Mouse (Mus musculus): ENCODE measurements around the gene Arg2. TPM values are rescaled to one million over a fixed set of nuclear protein-coding genes. Genes with fewer than 3 reads are reported as not detected.

Arg2 gene
- total and polyA plus RNA-seq, 2 experiments from 2014 or later: 3.0 TPM; not detected in 1

- no peak for DNase-seq (ENCODE audit: low spot score)
- Histone ChIP-seq H3K4me3 (ENCODE audit: low read depth, low read length) (no peak overlapping the region), H3K36me3 (replicated peaks; ENCODE audit: control insufficient read depth, insufficient read depth, low read length) (no peaks in the 10 kb centered on the region), H3K27me3 (ENCODE audit: control insufficient read depth, insufficient read depth, low read length) (no peaks in the 10 kb centered on the region), H3K9me3 (replicated peaks; ENCODE audit: control insufficient read depth, low read length) (no peaks in the 10 kb centered on the region), H3K4me2 (ENCODE audit: low read depth, low read length) (no peak overlapping the region), H3K4me1 (ENCODE audit: control insufficient read depth, insufficient read depth) (no peaks in the 10 kb centered on the region), H3K27ac (ENCODE audit: low read depth) (no peak overlapping the region), H3K9ac (replicated peaks; ENCODE audit: low read depth, low read length) (no peak overlapping the region)
- TF ChIP-seq CTCF (IDR thresholded peaks at IDR 0.05; ENCODE audit: low read depth) (no peak), EP300 (IDR thresholded peaks at IDR 0.05; ENCODE audit: low read depth) (no peak)
- WGBS: 84% methylated on average over 2 of the region's 2 CpGs
- no peak for ATAC-seq (ENCODE audit: insufficient read depth, low read depth)
These were observed 10.2 kb downstream of the Arg2 start for GRCm38 (mm10) chr12:79140811-79141210.

- Histone ChIP-seq H3K9me3 (replicated peaks; ENCODE audit: control insufficient read depth, low read length) (no peaks in the 10 kb centered on the region), H3K36me3 (replicated peaks; ENCODE audit: control insufficient read depth, insufficient read depth, low read length) (no peaks in the 10 kb centered on the region), H3K9ac (replicated peaks; ENCODE audit: low read depth, low read length) (no peak overlapping the region), H3K27ac (ENCODE audit: low read depth) (no peak overlapping the region), H3K4me3 (ENCODE audit: low read depth, low read length) (no peak overlapping the region), H3K4me1 (ENCODE audit: control insufficient read depth, insufficient read depth) (no peaks in the 10 kb centered on the region), H3K27me3 (ENCODE audit: control insufficient read depth, insufficient read depth, low read length) (no peaks in the 10 kb centered on the region), H3K4me2 (ENCODE audit: low read depth, low read length) (no peak overlapping the region)
- DNase-seq (ENCODE audit: low spot score): no peak
- TF ChIP-seq EP300 (IDR thresholded peaks at IDR 0.05; ENCODE audit: low read depth): no peak
- no peak for TF ChIP-seq CTCF (IDR thresholded peaks at IDR 0.05; ENCODE audit: low read depth)
- no peak for ATAC-seq (ENCODE audit: insufficient read depth, low read depth)
These were observed 10.8 kb downstream of the Arg2 start for GRCm38 (mm10) chr12:79141384-79141783.

GRCm38 (mm10) chr12:79149653-79150052 is 19.1 kb downstream of the Arg2 start:
- no peak for TF ChIP-seq CTCF (IDR thresholded peaks at IDR 0.05; ENCODE audit: low read depth)
- no peak for TF ChIP-seq EP300 (IDR thresholded peaks at IDR 0.05; ENCODE audit: low read depth)
- Histone ChIP-seq H3K27ac (ENCODE audit: low read depth) (no peak overlapping the region), H3K9me3 (replicated peaks; ENCODE audit: control insufficient read depth, low read length) (no peaks in the 10 kb centered on the region), H3K4me3 (ENCODE audit: low read depth, low read length) (no peak overlapping the region), H3K27me3 (ENCODE audit: control insufficient read depth, insufficient read depth, low read length) (no peaks in the 10 kb centered on the region), H3K36me3 (replicated peaks; ENCODE audit: control insufficient read depth, insufficient read depth, low read length) (peaks cover 7% of the 10 kb centered on the region), H3K4me1 (ENCODE audit: control insufficient read depth, insufficient read depth) (no peaks in the 10 kb centered on the region), H3K4me2 (ENCODE audit: low read depth, low read length) (no peak overlapping the region), H3K9ac (replicated peaks; ENCODE audit: low read depth, low read length) (no peak overlapping the region)
- DNase-seq (ENCODE audit: low spot score) (no peak), ATAC-seq (ENCODE audit: insufficient read depth, low read depth) (no peak)
- WGBS: 92% methylated on average over 6 of the region's 6 CpGs

GRCm38 (mm10) chr12:79162876-79163275 is 32.3 kb downstream of the Arg2 start:
- Histone ChIP-seq H3K4me2 (ENCODE audit: low read depth, low read length) (no peak overlapping the region), H3K4me1 (ENCODE audit: control insufficient read depth, insufficient read depth) (no peaks in the 10 kb centered on the region), H3K27ac (ENCODE audit: low read depth) (no peak overlapping the region), H3K36me3 (replicated peaks; ENCODE audit: control insufficient read depth, insufficient read depth, low read length) (peaks cover 69% of the 10 kb centered on the region), H3K9ac (replicated peaks; ENCODE audit: low read depth, low read length) (no peak overlapping the region), H3K27me3 (ENCODE audit: control insufficient read depth, insufficient read depth, low read length) (no peaks in the 10 kb centered on the region), H3K4me3 (ENCODE audit: low read depth, low read length) (no peak overlapping the region), H3K9me3 (replicated peaks; ENCODE audit: control insufficient read depth, low read length) (no peaks in the 10 kb centered on the region)
- no peak for TF ChIP-seq EP300 (IDR thresholded peaks at IDR 0.05; ENCODE audit: low read depth)
- TF ChIP-seq CTCF (IDR thresholded peaks at IDR 0.05; ENCODE audit: low read depth): no peak
- 93% methylated on average over 3 of the region's 3 CpGs for WGBS
- no peak for ATAC-seq (ENCODE audit: insufficient read depth, low read depth)
- DNase-seq (ENCODE audit: low spot score): no peak

GRCm38 (mm10) chr12:79169173-79169572 is 38.6 kb downstream of the Arg2 start:
- Histone ChIP-seq H3K9ac (replicated peaks; ENCODE audit: low read depth, low read length) (no peak overlapping the region), H3K27me3 (ENCODE audit: control insufficient read depth, insufficient read depth, low read length) (no peaks in the 10 kb centered on the region), H3K9me3 (replicated peaks; ENCODE audit: control insufficient read depth, low read length) (no peaks in the 10 kb centered on the region), H3K4me1 (ENCODE audit: control insufficient read depth, insufficient read depth) (peaks cover 6% of the 10 kb centered on the region; the same call in 1 of the 2 replicates), H3K4me2 (ENCODE audit: low read depth, low read length) (no peak overlapping the region), H3K27ac (ENCODE audit: low read depth) (no peak overlapping the region), H3K4me3 (ENCODE audit: low read depth, low read length) (no peak overlapping the region), H3K36me3 (replicated peaks; ENCODE audit: control insufficient read depth, insufficient read depth, low read length) (peaks cover 16% of the 10 kb centered on the region)
- DNase-seq (ENCODE audit: low spot score): no peak
- TF ChIP-seq EP300 (IDR thresholded peaks at IDR 0.05; ENCODE audit: low read depth): no peak
- no peak; the same call in 1 of the 2 replicates for TF ChIP-seq CTCF (IDR thresholded peaks at IDR 0.05; ENCODE audit: low read depth)
- ATAC-seq (ENCODE audit: insufficient read depth, low read depth): no peak

GRCm38 (mm10) chr12:79170421-79170820 is 39.8 kb downstream of the Arg2 start:
- no peaks in the 10 kb centered on the region for H3K9me3 ChIP-seq (replicated peaks; ENCODE audit: control insufficient read depth, low read length)
- DNase-seq (ENCODE audit: low spot score) (no peak), ATAC-seq (ENCODE audit: insufficient read depth, low read depth) (no peak)
- no peak overlapping the region for H3K27ac ChIP-seq (ENCODE audit: low read depth)
- no peak overlapping the region for H3K9ac ChIP-seq (replicated peaks; ENCODE audit: low read depth, low read length)
- H3K27me3 ChIP-seq (ENCODE audit: control insufficient read depth, insufficient read depth, low read length): no peaks in the 10 kb centered on the region
- no peak overlapping the region for H3K4me2 ChIP-seq (ENCODE audit: low read depth, low read length)
- TF ChIP-seq CTCF (IDR thresholded peaks at IDR 0.05; ENCODE audit: low read depth): no peak
- no peak for TF ChIP-seq EP300 (IDR thresholded peaks at IDR 0.05; ENCODE audit: low read depth)
- WGBS: 72% methylated on average over 3 of the region's 3 CpGs
- H3K4me1 ChIP-seq (ENCODE audit: control insufficient read depth, insufficient read depth): peaks cover 6% of the 10 kb centered on the region; the same call in 1 of the 2 replicates
- H3K4me3 ChIP-seq (ENCODE audit: low read depth, low read length): no peak overlapping the region
- peaks cover 6% of the 10 kb centered on the region for H3K36me3 ChIP-seq (replicated peaks; ENCODE audit: control insufficient read depth, insufficient read depth, low read length)

All from heart, postnatal 0 days (tissue).